Mouse (Mus musculus) ES-E14 (cell line): Measurements from ENCODE around the gene Tns3. TPM values are rescaled to one million over a fixed set of nuclear protein-coding genes. Genes with fewer than 3 reads are reported as not detected.

Experiments used
- DNase-seq: peaks from one replicate; pipeline ENCODE4 v3.0.0-alpha.2; 2013; ENCODE audit warnings: low read depth, low spot score
- H3K27ac ChIP-seq: 2 replicates; pipeline ENCODE4 v1.5.1; 2012; ENCODE audit warnings: low read depth, mild to moderate bottlenecking, low read length, moderate library complexity, mixed read lengths; ENCODE audit not compliant: poor library complexity, insufficient read depth, severe bottlenecking
- H3K36me3 ChIP-seq: 2 replicates; pipeline ENCODE4 v1.6.1; 2012; ENCODE audit warnings: mild to moderate bottlenecking, low read length, moderate library complexity, mixed read lengths; ENCODE audit not compliant: control insufficient read depth, poor library complexity, insufficient read depth, severe bottlenecking
- H3K4me1 ChIP-seq, 2 experiments: fragments of 150-350 bp in 1 of 2; sonication (generic) in 1 of 2; 2 replicates each; pipeline ENCODE4 v1.6.1; 2012; ENCODE audit warnings: low read length in 2 of 2, mild to moderate bottlenecking in 1 of 2, mixed read lengths in 1 of 2; ENCODE audit not compliant: control insufficient read depth in 2 of 2, insufficient read depth in 2 of 2, poor library complexity in 1 of 2
- H3K4me3 ChIP-seq, 2 experiments: fragments of 150-350 bp in 1 of 2; sonication (generic) in 1 of 2; 2 replicates each; pipeline ENCODE4 v1.5.1; 2012; ENCODE audit warnings: low read length in 2 of 2, low read depth in 1 of 2, mild to moderate bottlenecking in 1 of 2, mixed read lengths in 1 of 2; ENCODE audit not compliant: insufficient read depth in 1 of 2, poor library complexity in 1 of 2, severe bottlenecking in 1 of 2
- H3K9ac ChIP-seq: 2 replicates; pipeline ENCODE4 v1.6.1; 2012; ENCODE audit warnings: low read depth, mild to moderate bottlenecking, low read length, mixed read lengths; ENCODE audit not compliant: poor library complexity, insufficient read depth, severe bottlenecking
- H3K9me3 ChIP-seq: fragments of 150-350 bp; sonication (generic); 2 replicates; pipeline ENCODE4 v1.6.1; 2012; ENCODE audit warnings: low read depth, mild to moderate bottlenecking, low read length; ENCODE audit not compliant: control insufficient read depth, insufficient read depth
- CHD2 ChIP-seq: IDR thresholded peaks from 2 replicates; pipeline ENCODE4 v1.6.1; 2014; ENCODE audit warnings: mild to moderate bottlenecking, low read depth, low read length, inconsistent platforms
- HCFC1 ChIP-seq: IDR thresholded peaks from 2 replicates; pipeline ENCODE4 v1.6.1; 2012; ENCODE audit warnings: low read length, inconsistent platforms, borderline replicate concordance; ENCODE audit not compliant: insufficient read depth
- MAFK ChIP-seq: IDR thresholded peaks from 2 replicates; pipeline ENCODE4 v1.6.1; 2014; ENCODE audit warnings: mild to moderate bottlenecking, low read depth, low read length, inconsistent platforms; ENCODE audit not compliant: insufficient read depth
- ZC3H11A ChIP-seq: IDR thresholded peaks from 2 replicates; pipeline ENCODE4 v1.6.1; 2012; ENCODE audit warnings: low read depth, mild to moderate bottlenecking, inconsistent platforms, low read length, borderline replicate concordance
- ZNF384 ChIP-seq: IDR thresholded peaks from 2 replicates; pipeline ENCODE4 v1.6.1; 2012; ENCODE audit warnings: low read depth, low read length, inconsistent platforms
- in situ Hi-C, 2 experiments: fragments of 600-800 bp; cut with MboI; formaldehyde crosslinking; loops; one replicate each; pipeline ENCODE4 v1.15.1; 2025; ENCODE audit warnings: low sequenced_read_pairs in 2 of 2, inconsistent platforms in 1 of 2; ENCODE audit not compliant: unreplicated experiment in 2 of 2
- total RNA-seq: library from RNA; depleted of rRNA; stranded (reverse); fragments of 300-350 nt; gene quantifications from 2 replicates; pipeline ENCODE4 v1.2.3, GENCODE M21; 2012

Tns3 gene
- total RNA-seq, 1 experiment = 111 TPM

DNA sequence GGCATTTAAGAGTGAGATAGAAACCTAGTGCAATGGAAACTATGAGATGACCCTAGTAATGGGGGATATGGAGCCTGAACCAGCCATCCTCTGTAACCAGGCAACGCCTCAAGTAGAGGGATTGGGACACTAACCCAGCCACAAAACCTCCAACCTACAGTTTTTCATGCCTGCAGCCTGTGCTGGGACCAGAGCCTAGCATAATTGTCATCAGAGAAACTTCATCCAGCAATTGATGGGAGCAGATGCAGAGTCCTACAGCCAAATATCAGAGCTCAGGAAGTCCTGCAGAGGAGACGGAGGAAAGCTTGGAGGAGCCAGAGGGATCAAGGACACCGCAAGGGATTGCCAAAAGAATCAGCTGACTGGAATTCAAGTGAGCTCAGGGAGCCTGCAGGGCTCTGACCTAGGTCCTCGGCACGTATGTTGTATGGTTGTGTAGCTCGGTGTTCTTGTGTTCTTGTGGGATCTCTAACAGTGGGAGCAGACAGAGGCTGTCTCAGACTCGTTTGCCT is 278.4 kb downstream of the Tns3 start:
- no peak for DNase-seq
- TF ChIP-seq ZC3H11A = no peak
- TF ChIP-seq ZNF384 = no peak
- no peak for TF ChIP-seq HCFC1
- TF ChIP-seq MAFK = no peak
- no peak for TF ChIP-seq CHD2
- no peak overlapping the region for H3K27ac ChIP-seq
- in situ Hi-C loops = loop anchor here in 1 of 2 experiments (25.0 kb wide), 1 partner anchor 1174 kb away; the partner anchor contains the start of gene Igfbp3
- H3K4me3 ChIP-seq = no peak overlapping the region
- H3K36me3 ChIP-seq = no peaks in the 10 kb centered on the region
- H3K4me1 ChIP-seq = no peaks in the 10 kb centered on the region
- H3K9ac ChIP-seq = no peak overlapping the region
- H3K9me3 ChIP-seq = no peaks in the 10 kb centered on the region
